Mouse (Mus musculus): ENCODE measurements around the gene Pgp.
"Not testable (repeated sequence)": the region's sequence is repeated elsewhere in the genome, so short reads cannot be mapped to it uniquely, and the experiment has no call there.

Pgp gene

DNA sequence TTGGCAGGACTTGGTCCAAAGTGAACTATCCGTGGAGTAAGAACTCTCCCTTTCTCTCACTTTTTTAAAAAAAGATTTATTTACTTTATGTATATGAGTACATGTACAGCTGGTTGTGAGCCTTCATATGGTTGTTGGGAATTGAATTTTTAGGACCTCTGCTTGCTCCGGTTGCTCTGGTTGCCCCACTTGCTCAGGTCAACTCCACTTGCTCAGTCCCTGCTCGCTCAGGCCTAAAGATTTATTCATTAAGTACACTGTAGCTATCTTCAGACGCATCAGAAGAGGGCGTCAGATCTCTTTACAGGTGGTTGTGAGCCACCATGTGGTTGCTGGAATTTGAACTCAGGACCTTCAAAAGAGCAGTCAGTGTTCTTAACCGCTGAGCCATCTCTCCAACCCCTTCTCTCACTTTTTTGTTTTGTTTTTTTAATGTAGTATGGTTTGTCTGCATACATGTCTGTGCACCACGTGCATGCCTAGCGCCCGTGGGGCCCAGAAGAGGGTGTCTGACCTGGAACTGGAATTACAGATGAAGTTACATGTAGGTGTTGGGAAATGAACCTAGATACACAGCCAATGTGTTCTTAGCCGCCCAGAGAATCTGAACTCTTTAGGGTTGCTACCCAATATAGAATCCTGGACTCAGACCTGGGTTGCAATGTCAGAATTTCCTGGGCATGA is 14.5 kb upstream of the Pgp start:
- DNase-seq (ENCODE audit: low spot score in 2 of 2), result not testable (repeated sequence)

DNA sequence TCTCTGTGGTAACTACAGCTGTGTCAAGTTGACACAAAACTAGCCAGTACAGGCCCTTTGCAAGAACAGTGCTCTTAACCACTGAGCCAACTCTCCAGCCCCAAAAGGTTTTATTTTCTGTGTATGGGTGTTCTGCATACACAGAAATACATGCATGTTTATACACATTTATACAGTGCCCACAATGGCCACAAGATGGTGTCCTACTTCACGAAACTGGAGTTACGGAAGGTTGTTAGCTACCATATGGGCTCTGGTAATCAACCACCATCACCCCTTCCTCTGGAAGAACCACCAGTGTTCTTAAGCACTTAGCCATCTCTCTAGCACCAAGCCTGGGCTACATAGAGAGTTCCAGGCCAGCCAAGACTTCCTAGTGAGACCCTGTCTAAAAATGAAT is 8.6 kb upstream of the Pgp start:
- no peak for DNase-seq (ENCODE audit: low spot score in 2 of 2)

DNA sequence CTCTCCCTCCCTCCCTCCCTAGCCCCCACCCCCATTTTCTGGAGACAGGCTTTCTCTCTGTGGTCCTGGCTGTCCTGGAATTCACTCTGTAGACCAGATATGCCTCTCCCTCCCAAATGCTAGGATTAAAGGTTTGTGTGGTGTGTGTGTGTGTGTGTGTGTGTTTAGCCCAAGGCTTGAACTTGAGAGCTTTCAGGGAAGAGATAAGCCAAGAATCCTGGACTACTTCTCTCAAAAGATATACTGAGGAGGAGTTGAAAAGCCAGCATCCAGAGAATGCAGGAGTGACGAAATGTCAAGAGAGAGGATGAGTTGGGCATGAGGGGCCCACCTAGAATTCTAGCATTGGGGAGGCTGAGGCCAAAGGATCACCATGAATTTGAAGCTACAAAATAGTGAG is 7.3 kb upstream of the Pgp start:
- DNase-seq (ENCODE audit: low spot score in 2 of 2), result no peak

DNA sequence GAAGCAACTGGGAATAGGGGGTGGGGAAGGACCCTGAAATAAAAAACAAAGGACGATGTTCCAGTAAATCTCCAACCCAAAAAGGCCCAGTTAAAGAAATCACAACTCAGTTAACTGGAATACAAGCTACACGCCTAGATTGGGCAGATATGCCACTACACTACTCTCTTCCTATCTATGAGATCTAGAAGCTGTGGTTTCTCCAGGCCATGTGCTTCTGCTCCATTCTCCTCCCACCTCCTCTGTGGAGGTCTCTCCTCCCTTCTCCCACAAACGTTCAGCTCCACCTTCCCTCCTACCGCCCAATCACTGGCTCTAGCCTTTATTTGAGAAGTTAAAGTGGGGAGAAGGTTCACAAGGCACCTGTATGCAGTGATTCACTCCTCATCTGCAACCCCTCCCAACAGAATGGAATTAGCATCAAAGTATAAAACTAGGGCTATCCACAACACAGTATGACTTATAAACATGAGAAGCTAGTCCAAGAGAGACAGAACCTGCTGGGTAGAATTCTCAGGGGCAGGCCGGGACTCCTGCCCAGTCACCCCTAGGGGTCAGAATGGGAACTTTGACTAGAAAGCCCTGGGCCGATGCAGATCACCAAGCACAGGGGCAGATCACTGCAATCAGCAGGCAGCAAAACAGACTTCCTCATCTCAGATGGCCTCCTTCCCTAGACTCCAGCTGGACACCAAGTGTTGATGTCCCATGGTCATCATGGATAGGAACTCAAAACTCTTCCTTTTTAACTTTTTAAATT is 6.6 kb upstream of the Pgp start:
- DNase-seq (ENCODE audit: low spot score in 2 of 2), result no peak

DNA sequence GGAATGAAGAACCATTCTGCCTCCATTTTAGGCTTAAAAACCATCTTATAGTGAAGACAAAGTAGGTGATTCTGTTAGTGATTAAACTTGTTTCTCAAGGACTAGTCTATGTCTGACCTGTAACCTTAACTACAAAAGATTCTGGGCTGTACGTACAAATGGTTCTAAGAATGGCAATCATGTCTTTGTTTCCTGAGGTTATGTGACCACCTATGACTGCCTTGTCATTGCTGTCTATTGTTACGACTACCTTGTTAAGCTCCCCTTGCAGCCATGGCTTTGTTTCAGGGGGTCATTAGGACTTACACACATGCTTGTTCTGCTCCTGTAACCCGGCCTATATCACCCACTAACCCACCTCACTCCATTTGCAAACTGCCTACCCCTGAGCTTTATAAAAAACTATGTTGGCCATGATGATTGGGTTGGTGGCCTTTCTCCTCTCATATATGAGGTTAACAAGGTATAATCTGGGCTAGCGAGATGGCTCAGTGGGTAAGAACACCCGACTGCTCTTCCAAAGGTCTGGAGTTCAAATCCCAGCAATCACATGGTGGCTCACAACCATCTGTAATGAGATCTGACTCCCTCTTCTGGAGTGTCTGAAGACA is 1.5 kb upstream of the Pgp start:
- DNase-seq (ENCODE audit: low spot score in 2 of 2), result no peak

DNA sequence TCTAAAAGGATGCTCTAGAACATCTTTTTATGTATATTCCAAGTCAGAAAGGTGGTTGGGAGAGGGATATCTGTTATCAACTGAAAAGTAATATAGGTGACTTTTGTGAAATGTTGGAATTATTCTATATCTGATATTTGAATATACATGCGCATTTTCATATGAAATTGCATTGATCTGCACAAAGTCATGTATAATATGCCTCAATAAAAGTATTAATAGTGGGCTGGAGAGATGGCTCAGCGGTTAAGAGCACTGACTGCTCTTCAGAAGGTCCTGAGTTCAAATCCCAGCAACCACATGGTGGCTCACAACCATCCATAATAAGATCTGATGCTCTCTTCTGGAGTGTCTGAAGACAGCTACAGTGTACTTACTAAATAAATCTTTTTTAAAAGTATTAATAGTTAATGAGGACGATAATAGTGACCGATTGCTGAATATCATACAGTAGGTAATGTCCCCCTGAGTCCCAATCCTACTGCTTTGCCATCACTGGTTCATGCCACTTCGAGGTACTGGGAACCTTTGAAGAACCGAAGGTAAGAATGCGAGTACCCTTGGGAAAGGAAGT is 769 bp upstream of the Pgp start:
- DNase-seq (ENCODE audit: low spot score in 2 of 2), result no peak

DNA sequence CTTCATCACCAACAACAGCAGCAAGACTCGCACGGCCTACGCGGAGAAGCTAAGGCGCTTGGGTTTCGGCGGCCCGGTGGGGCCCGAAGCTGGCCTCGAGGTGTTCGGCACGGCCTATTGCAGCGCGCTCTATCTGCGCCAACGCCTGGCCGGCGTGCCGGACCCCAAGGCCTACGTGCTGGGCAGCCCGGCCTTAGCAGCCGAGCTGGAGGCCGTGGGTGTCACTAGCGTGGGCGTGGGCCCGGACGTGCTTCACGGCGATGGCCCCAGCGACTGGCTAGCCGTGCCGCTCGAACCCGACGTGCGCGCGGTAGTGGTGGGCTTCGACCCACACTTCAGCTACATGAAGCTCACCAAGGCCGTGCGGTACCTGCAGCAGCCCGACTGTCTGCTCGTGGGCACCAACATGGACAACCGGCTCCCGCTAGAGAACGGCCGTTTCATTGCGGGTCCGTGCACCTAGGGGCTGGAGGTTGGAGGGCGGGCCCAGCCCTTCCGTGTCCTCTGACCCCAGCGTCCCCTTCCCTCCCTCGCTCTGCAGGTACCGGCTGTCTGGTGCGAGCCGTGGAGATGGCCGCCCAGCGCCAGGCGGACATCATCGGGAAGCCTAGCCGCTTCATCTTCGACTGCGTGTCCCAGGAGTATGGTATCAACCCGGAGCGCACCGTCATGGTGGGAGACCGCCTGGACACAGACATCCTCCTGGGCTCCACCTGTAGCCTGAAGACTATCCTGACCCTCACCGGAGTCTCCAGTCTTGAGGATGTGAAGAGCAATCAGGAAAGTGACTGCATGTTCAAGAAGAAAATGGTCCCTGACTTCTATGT is 722 bp downstream of the Pgp start:
- peak in 1 of 2 experiments; percentile 37 for DNase-seq (ENCODE audit: low spot score in 2 of 2)

DNA sequence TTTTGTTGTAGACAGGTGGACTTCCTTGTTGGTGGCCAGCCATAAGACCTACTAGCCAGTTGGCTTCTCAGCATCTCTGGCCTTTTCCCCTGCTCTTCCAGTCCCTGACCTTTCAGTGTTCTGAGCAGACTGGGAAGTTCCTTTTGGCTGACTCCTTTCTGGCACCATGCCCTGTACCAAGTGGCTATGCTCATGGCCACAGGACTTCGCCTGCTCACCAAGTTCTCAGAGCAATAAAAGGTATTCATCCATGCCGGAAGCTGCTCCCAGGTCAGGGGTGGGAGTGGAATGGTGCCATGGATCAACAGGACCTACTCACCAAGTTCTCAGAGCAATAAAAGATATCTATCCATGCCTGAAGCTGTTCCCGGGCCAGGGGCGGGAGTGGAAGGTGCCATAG is 2.3 kb downstream of the Pgp start:
- DNase-seq (ENCODE audit: low spot score in 2 of 2), result no peak

DNA sequence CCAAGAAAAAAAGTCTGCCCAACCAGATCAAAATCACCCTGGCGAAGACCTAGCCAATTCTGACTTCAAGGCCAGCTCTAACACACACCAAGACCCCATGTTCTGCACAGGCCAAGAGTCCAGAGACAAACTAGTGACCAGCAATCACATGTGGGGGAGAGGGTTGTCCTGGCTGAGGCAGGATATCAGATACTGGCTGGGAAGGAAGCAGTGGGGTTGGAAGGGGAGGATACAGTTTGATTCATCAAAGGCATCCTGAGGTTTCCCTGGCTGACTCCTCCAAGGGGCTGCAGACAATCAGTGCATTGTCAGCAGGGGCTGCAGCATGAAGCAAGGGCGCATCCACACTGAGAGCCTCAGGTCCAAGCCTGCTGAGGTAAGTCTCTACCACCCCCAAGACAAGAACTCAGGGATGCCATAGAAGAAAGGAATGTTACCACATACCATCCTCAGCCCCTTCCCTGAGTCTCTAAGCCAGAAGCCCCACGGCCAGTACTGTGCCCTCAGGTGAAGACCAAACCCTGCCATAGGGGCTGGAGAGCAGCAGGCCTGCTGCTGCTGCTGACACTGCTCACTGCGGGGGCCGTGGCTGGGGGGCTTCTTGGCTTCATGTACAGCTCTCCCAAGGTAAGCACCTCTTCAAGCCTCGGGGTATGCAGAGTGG is 3.6 kb downstream of the Pgp start, which contains the start of gene Bricd5:
TSS of gene Bricd5 (plus strand) at position 273 of the 664 bp plus-strand sequence.
- DNase-seq (ENCODE audit: low spot score in 2 of 2), result no peak

DNA sequence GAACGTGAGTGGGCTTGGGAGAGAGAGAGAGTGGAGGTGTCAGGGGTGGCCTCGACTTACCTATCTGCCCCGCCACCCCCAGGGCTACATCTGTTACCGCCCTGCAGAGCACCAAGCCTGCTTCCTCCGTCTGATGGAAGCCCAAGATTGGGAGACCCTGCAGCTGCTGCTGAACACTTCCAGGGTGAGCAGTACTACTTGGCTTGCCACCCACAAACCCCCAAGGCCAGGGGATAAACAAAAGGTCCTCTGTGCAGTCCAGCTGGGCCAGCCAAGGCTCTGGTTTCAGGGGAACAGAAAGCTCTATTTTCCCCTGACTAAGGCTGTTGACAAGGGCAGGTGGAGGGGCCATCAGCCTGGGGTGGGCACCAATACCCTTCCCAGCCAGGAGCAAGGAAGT is 4.4 kb downstream of the Pgp start:
- DNase-seq (ENCODE audit: low spot score in 2 of 2), result no peak

DNA sequence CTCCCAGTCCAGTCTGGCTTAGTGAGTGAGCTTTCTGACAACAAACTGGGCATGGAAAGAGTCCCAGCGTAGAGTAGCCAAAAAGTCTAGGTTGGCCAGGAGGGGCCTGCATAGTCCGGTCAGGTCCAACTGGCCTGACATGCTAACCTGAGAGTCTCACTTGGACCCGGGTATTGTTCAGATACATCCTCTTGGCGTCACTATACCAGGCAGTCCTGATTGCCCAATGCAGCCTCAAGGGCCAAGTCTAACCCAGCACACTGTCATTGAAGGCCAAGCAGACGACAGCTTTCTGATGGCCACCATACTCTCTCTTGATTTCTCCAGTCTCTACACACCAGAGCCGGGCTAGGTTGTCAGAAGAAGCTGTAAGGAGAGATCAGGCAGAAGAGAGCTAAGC is 5.4 kb downstream of the Pgp start:
- no peak for DNase-seq (ENCODE audit: low spot score in 2 of 2)

DNA sequence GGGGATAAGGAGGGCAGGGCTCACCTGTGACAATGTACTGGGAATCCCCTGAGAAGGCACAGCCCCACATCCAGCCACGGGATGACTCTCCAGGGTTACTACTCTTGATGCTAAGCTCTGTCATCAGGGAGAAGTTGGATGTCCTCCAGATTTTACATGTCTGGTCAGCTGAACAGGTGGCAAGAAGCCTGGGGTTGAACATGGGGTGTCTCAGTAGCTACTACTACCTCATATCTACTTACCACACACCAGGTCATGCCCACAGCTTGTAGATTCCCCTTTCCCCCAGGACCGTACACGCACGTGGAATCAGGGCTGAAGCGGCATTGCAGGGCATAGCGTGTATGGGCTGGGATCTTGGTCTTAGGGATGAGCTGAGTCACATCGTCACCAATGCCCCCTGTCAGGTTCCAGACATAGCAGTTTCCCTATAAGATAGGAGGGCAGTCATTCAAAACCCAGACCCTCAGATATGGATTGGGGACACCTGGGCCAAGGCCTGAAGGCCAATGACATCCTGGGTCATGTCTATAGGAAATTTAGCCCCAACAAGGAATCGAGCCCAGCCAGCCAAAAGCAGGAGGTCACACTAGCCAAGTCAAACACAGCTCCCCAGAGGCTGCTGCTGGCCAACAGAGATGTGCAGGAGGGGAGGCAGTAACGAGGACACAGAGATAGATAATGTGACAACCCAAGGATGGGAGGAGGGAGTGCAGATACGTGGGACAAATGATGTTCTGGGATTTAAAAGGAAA is 6.0 kb downstream of the Pgp start:
- no peak for DNase-seq (ENCODE audit: low spot score in 2 of 2)

DNA sequence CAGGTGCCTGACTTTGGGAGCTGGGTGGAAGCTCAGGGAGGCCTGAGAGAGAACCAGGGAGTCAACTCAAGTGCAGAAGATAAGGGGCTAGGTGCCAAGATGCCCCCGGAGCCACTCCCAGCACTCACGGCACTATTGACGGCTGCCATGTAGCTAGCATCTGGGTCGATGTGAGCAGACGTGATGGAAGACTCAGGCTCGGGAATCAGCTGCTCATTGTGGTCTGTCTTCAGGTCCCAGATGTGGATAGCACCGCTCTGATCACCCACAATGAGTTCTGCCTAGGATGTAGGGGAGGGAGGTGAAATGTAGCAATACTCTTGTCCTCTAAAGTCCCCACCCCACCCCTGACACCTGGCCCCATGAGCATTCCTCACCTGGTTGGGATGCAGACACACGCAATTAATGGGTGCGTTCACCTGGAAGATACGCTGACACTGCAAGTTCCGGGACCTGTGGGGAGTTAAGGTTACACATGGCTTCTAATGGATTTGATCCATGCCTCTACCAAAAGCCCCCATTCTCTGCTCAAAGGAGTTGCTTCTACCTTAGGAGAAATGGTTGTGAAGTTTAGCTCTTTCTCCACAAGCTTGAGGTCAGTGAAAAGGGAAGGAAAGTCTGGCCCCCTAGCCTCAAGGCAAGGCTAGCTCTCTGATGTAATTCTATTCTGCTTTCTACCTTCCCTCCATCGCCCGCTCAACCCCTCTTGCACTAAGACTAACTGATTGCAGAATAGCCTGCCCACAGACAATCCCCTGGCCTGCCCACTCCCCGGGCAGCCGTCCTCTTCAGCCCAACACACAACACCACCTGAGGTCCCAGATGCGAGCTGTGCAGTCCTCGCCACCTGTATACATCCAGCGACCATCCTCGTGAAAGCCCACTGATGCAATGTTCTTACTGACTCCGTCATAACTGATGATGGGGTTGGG is 7.1 kb downstream of the Pgp start:
- DNase-seq (ENCODE audit: low spot score in 2 of 2), result no peak

DNA sequence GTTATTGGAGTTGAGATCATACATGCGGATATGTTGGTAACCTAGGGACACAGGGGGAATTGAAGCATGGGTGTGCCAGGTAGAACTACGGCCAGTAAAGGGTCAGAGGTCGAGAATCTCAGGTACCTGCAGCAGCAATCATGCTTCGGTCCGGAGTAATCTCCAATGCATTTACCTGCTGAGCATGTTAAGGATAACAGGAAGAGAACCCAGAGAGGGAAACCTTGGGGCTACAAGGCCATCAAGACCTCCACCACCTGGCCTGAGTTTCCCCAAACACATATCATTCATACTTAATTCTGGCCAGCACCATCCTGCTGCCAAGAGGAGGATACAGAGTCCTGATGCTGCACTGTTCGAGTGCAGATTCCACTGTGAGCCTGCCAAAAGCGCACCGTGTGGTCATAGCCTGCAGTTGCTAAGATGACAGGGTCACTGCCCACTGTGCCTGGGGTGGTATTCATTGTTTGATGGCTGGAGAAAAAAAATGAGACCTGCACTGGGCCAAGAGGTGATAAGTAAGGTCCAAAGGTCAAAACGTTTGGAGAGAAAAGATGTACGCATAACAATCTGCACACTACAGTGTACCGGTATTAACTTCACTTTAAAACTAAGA is 7.9 kb downstream of the Pgp start:
- no peak for DNase-seq (ENCODE audit: low spot score in 2 of 2)

DNA sequence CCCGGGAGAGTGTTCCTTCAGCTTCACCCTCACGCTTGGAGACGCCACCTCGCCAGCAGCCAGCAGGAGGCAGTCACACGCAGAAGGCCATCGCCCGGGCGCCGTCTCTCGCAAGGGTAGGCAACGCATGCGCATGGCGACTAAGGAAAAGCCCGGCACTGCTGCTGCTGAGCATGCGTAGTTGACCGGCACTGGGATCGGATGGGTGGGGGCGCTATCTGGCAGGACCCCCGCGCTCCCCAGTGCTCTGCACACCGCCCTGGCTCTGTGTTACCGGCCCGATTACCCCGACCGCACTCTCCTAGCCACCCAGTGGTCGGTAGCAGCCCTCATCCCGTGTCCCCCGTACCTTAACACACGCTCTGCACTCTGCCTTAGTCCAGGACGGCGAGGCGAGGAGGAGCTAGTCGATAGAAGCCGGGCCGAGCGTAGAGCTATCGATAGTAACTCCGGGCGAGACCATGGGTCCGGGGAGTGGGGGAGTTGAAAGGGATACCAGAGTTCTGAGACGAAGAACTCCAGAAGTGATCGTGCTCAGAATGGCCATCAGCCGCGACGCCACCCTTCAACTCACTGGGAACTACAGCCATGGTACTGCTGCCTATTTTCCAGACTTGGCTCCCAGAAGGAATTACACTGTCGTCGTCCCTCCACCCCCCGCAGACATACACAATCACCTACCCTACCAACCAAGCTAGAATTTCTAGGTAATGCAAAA is 8.6 kb downstream of the Pgp start, which contains the start of gene Mlst8:
TSS of gene Mlst8 (minus strand) at position 416 of the 718 bp plus-strand sequence.
- DNase-seq (ENCODE audit: low spot score in 2 of 2), result peak; percentile 95 to 98

DNA sequence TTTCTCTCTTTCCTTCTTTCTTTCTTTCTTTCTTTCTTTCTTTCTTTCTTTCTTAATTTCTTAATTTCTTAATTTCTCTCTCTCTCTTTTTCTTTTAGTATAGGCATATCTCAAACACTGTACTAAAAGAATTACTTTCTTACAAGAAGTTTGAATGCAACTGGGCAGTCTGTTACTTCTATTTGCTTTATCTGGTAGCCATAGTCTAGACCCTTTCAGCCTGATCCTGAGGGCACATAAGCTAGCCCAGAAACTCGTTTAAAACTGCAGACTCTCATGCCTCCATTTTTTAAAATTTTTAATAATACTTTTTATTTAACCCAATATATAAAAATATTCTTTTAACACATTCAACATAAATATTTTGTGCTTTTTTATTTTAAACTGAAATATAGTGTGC is 9.2 kb downstream of the Pgp start:
- DNase-seq (ENCODE audit: low spot score in 2 of 2), result no peak

DNA sequence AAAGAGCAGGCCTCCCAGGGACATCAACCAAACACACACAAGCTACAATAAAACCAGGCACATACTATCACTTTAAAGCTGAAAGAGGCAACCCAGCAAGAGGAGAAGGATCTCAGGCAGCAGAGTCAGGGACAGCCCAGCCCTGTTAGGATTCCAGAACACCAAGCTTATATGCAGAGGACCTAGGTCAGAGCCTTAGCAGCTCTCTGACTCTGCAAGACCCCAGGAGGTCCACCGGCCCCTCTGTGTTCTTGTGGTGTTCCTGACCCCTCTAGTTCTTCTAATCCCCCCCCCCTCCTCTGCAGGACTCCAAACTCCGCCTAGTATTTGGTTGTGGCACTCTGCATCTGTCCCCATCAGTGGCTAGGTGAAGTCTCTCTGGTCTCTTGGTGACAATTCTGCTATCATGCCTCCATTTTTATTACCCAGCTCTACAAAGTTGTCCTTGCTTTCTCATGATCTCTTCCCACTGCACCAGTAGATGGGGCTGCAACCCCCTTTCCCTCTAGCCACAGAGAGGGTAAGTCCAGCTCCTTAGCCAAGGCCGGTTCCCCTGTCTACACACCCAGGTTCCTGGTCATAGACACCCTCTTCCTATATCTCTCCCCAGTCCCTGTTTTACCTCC is 10.1 kb downstream of the Pgp start:
- no peak for DNase-seq (ENCODE audit: low spot score in 2 of 2)
